Mouse (Mus musculus) layer of hippocampus, adult 9-11 months (tissue): ENCODE data around the gene Bloc1s3.

ENCODE experiments used
- DNase-seq: peaks from one replicate; pipeline ENCODE4 v3.0.0; 2022

Bloc1s3 gene

GRCm38 (mm10) chr7:19508150-19508923 lies at the start of gene Bloc1s3, which contains the start of gene Trappc6a:
Gene Bloc1s3 (minus strand): TSS chr7:19508367.
Gene Trappc6a (plus strand): TSS chr7:19508395.
- DNase-seq = peak; percentile 94

- DNase-seq = no peak
These were observed 48.9 kb upstream of the Bloc1s3 start for GRCm38 (mm10) chr7:19557086-19557485.

DNA sequence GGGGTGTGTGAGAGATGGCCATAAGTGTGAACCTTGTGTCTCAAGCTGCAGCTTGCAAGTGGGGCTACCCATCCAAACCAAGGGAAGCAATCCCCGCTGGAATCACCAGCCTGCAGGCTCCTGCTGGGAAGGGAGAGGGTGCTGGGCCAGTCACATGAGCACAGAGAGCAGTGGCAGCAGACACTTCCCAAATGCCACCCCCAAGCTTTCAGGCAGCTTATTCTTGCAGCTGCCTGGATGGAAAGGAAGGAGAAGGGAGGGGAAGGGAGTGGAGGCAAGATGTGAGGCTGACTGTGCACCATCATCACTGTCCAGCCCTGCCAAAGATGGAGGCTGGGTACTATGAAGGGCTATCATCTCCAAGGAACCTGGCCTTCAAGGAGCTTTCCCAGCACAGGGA lies 46.0 kb upstream of the Bloc1s3 start:
- DNase-seq = peak; percentile 67

DNA sequence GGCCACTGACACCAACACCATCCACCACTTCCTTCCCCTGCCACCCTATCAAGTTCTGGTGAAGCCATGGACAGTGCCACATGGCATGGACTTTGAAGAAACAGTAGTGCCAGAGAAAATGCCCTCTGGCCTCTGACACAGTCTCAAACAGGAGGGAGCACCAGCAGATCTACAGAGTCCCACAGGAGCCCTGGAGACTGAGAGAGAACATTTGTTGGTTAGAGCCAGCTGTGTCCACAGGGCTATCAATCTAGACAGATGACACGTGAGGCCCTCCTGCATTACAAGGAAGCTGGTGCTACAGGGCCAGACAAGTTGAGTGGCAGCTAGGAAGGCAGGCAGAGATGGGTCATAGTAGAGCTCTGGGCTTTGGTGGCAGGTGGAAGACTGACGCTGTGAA lies 44.3 kb upstream of the Bloc1s3 start:
- no peak for DNase-seq

DNA sequence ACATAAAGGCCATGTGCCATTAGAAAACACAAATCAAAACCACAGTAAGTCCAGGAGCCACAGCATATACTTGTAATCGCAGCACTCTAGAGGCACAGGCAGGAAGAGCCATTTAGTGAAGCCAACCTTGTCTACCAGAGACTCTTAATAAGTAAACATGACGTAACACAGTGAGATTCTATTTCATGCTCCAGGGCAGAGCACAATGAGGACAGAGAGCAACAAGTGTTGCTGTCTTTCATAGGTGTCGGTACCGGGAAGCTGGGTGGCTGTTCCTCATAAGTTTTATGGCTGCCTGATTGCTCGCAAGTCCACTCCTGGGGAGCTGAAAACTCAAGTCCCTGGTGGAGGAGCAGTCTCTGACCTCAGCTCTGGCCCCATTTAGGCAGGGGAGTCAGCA lies 43.5 kb upstream of the Bloc1s3 start:
- no peak for DNase-seq

DNA sequence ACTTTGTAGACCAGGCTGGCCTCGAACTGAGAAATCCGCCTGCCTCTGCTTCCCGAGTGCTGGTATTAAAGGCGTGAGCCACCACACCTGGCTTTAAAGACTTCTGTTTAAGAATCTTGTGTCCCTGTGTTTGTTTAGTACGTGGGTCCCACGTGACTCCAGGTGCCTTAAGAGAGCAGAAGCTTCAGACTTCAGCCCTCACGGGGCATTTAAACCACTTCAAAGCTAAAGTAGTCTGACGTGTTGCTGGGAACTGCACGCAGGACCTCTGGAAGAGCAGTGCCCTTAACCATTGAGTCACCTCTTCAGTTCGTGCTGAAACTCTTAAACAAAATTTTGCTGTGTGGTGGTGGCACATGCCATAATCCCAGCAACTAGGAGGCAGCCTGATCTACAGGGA lies 41.2 kb upstream of the Bloc1s3 start:
- no peak for DNase-seq

- no peak for DNase-seq
These were observed 39.3 kb upstream of the Bloc1s3 start for GRCm38 (mm10) chr7:19547344-19547969.

DNA sequence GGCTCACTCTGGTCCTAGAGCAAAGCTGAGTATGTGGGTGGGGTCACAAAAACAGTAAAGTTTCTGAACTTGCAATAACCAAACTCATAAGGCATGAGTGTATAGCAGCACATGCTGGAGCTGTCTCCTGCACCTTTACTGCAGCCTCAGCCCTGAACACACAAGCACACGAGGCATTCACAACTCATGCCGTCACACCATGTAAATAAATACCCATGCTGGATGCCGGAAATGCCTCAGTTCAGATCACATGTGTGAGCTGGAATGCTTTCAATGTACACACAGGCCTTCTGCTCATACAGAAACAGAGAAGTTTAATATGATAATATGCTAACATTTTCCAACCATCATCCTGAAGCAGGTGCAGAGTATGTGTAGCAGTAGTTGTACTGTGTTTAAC lies 37.8 kb upstream of the Bloc1s3 start:
- DNase-seq = no peak

DNA sequence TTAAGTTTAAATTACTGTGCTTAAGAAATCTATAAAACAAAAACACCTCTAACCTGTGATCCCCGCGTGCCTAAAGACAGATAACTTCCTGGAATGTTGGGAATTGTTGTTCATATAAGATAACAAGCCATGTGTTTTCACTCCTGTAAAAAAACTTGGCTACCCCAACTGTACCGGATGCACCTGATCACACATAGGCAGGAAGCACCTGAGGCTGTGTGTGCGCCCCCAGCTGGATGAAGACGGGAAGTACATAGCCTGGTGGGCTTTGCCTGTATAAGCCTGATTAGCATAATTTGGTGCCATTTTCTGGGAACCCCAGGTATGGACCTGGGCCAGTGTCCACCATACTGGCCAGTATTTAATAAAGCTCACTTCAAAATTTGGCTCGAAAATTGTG lies 35.4 kb upstream of the Bloc1s3 start:
- DNase-seq = no peak

DNA sequence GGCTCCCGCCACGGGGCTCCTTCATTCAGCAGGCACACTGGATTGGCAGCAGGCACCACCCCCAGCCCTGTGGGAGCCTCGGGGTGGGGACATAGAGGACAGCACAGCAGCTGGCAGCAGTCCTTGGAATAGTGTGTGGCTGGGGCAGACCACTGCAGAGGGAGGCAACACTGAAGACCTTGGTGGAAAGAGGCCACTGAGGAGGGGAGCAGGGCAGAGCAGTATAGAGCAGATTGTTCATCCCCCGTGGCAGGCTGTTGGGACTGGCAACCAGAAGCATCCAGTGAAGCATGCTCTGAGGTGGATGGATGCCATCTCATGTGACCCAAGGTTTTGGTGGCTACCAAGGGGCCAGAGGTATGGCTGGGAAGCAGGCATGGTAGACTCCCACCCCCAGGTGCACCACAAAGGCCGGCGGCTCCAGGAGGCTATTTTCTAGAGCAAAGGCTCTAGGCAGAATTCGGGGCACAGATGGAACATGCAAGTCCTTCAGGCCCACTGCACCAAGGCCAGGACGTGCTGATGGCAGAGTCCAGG lies 34.1 kb upstream of the Bloc1s3 start:
- DNase-seq = peak; percentile 41

GRCm38 (mm10) chr7:19541681-19542154 lies 33.6 kb upstream of the Bloc1s3 start:
- no peak for DNase-seq

DNA sequence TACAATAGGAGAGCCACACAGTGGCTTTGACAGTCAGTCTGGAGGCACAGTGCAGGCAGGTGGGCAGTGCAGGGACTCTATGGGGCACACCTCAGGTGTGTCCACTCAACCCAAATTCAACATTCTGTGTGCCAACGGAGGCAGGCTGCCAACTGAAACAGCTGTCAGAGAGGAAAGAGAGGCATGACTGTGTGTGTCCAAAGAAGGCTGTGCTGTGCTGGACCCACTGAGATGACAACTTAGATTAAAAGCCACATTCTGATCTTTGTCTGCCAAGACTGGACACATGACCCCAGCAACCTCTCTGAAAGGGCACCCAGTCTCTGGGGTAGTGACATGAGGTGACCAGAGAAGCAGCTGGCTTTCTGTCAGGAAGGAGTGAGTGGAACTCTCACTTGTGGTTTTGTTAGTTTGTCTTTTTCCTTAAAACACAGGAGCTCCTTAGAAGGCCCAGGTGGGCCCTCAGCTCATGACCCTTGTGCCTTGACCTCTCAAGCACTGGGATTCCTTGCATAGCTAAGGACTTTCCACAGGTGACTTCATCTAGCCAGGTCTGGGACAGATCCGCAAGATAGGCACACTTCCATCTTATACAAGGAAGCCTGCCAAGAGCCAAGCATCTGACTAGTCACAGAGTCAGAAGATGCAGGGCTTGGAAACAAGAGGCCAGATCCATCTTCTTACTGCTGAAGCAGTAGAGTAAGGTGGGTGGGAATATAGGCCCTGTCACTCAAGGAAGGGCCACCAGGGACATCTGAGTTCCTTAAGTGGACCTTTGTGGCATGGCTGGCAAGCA lies 32.8 kb upstream of the Bloc1s3 start:
- no peak for DNase-seq

DNA sequence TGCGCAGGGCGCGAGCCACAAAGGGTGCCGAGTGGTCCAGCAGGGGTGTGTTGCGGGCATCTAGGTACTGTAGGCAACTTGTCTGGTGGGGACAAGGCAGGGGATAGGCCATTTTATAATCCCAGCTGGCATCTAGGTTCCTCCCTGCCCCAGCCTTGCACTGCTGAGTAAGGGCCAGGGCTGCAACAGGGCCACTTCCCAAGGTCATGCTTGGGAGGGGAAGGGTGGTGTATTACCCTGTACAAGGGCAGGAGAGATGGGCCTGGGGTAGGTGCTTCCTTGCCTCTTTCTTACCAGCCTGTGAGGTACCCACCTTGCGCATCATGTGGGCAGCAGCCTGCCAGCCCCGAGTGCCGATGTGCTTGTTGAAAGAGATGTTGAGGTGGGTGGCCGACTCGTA lies 26.5 kb upstream of the Bloc1s3 start:
- no peak for DNase-seq

DNA sequence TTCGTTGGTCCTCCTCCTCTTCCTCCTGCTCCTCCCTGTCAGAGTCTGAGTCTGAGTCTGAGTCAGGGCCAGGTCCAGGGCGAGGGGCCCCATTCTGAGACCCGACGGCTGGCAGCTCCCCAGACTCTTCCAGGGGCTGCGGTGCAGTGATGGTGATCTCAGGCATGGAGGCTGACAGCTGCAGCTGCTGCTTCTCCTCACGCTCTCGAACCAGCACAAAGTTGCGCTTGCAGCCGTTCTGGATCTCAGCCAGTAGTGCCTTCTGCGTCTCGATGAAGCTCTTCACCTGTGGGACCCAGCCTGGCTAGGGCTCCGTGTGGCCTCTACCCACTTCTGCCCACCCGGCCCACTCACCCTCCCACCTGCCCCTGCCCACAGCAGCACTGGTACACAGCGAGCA lies 24.1 kb upstream of the Bloc1s3 start:
- DNase-seq = no peak

DNA sequence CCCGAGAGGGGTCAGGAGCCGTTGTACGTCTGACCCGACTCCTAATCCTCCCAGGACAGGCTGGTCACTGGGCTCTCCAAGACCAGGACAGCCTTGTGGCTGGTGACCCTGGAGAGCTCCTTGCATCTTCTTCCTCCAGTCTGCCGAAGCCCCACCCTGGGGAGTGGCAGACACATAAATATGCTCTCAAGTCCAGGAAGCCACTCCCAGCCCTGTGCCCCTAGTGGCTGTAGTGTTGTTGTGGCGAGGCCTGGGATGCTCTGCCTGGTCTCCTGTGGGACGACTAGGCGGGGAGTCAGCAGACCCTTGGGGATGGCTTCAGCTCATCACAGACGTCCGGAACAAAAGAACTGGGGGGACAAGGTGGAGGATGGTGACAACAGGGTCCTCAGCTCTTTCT lies 22.9 kb upstream of the Bloc1s3 start:
- no peak for DNase-seq

GRCm38 (mm10) chr7:19525105-19525481 lies 16.9 kb upstream of the Bloc1s3 start:
- DNase-seq = no peak

GRCm38 (mm10) chr7:19524420-19525104 lies 16.4 kb upstream of the Bloc1s3 start:
- no peak for DNase-seq

DNA sequence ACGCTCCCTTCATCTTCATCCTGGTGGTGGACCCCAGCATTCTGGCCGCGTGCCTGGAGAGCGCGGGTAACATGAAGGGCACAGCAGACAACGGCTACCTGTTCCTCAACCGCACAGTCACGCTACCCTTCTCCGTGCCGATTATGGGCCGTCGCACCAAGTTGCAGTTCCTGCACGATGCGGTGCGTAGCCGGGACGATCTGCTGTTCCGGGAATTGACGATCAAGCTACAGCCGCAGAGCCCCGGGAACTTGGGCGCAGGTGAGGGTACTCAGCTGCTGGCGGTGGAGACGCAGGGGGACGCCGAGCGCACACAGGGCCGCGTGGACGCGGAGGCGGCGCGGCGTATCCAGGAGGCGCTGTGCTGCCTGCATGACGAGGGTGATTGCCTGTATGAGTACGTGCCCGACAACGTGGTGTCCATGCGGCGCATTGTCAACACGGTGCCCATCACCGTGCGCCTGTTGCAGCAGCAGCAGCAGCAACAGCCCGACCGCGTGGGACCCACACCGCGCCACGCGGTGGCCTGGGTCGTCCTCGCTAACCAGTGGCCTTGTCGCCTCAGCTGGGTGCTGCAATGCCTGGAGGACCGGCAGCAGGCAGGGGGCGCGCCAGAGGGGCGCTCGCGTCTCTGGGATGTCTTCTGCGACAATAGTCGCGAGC lies 15.7 kb upstream of the Bloc1s3 start:
- peak; percentile 58 for DNase-seq

GRCm38 (mm10) chr7:19523017-19523756 lies 15.0 kb upstream of the Bloc1s3 start:
- no peak for DNase-seq

DNA sequence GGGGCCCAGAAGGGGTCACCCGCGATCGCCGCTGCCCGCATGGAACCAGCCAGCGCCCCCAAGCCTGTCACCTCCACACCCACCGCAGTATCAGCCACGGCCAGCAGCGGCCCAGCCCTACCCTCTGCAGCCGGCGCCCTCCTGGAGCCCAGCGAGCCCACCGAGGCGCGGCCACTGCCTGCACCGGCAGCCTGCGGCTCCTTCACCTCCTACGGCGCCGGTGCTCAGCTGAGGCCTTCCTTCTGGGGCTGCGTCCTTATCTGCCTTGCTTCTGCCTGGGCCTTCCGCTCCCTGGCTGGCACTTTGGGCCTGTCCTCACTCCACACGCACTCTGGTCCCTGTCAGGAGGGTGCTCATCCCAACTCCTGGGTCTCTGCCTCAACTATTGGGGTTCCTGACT lies 11.9 kb upstream of the Bloc1s3 start:
- no peak for DNase-seq

GRCm38 (mm10) chr7:19517652-19518365 lies 9.6 kb upstream of the Bloc1s3 start, which contains the start of gene Nkpd1:
Gene Nkpd1 (plus strand): TSS chr7:19517838.
- DNase-seq = no peak
